Mouse (Mus musculus) embryonic fibroblast, embryonic 13.5 days (primary cell): ENCODE measurements around the gene Foxp1.

ENCODE experiments used
- CTCF ChIP-seq: IDR thresholded peaks from 2 replicates; pipeline ENCODE4 v1.5.1; 2011; ENCODE audit warnings: mild to moderate bottlenecking, control low read depth, low read length, moderate library complexity, borderline replicate concordance; ENCODE audit not compliant: insufficient read depth
- POLR2A ChIP-seq: IDR thresholded peaks from 2 replicates; pipeline ENCODE4 v1.6.1; 2011; ENCODE audit warnings: low read depth, mild to moderate bottlenecking, control low read depth, low read length, moderate library complexity

DNA sequence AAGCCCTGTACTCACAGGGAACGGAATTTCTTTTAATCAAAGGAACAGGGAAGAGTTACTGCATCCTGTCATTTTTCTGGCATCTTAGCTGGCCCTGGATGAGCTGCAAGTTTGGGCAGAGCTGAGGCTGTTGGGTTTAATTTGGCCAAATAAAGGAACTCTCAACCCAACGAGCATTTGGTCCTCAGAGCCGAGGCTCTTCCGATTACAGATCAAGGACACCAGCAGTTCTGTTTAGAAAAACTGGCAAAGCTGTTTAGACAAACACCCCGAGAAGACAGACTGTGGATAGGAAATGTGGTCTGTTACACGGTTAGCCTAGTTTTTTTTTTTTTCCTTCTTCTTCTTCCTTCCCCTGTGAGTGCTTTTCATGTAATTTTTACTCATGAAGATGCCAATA is 158.0 kb downstream of the Foxp1 start:
- no peak for TF ChIP-seq POLR2A
- TF ChIP-seq CTCF: no peak
